Mouse (Mus musculus): ENCODE data around the gene Otud3.
"Not testable (repeated sequence)": the region's sequence is repeated elsewhere in the genome, so short reads cannot be mapped to it uniquely, and the experiment has no call there.

Otud3 gene

DNA sequence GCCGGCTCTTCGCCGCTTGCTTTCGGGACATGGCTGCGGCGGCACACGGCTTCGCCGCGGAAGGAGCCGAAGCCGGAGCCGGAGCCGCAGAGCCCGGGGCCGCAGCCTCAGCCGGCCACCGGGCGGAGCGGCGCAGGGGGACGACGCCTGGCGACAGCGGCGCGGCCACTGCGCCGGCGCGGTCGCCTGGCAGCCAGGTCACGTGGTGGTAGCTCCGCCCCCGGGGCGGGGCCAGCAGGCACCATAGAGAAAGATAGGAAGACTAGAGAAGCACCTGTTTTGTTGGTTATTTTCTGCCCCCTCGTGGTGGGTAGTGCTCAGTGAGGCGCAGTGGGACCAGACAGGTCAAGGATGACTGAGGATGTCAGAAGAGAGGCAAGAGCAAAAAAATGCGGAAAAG is at the start of gene Otud3:
Otud3 (minus strand) TSS at position 149 of the 400 bp plus-strand sequence.
- peak; percentile 79 for DNase-seq (ENCODE audit: low read depth, low spot score)

GRCm38 (mm10) chr4:138962719-138963118 is 49.0 kb upstream of the Otud3 start:
- DNase-seq (ENCODE audit: low read depth, low spot score) = no peak

- DNase-seq (ENCODE audit: low read depth, low spot score) = no peak
Observed at GRCm38 (mm10) chr4:138959926-138960325, 46.2 kb upstream of the Otud3 start.

DNA sequence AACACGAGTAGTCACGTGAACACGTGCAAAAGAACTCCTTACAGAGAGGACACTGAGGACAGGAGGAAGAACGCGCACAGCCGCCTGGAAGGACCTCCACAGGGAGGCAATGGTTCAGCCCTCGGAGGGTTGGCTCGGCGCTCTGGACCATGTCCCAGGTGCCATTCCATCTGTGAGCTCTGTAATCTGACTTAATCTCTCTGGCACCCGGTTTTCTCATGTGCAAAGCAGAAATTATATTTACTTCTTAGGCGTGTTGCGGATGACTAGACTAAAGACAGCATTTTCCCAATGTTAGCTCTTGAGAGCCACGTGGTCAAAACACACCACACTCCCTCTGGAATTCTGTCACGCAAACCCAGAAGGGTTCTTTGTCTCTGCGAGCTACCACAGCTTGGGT is 45.4 kb upstream of the Otud3 start:
- DNase-seq (ENCODE audit: low read depth, low spot score) = no peak

- DNase-seq (ENCODE audit: low read depth, low spot score) = no peak
Observed at GRCm38 (mm10) chr4:138958612-138959011, 44.9 kb upstream of the Otud3 start.

- no peak for DNase-seq (ENCODE audit: low read depth, low spot score)
Observed at GRCm38 (mm10) chr4:138948257-138948656, 34.5 kb upstream of the Otud3 start.

- peak; percentile 31 for DNase-seq (ENCODE audit: low read depth, low spot score)
Observed at GRCm38 (mm10) chr4:138943730-138944129, 30.0 kb upstream of the Otud3 start.

- no peak for DNase-seq (ENCODE audit: low read depth, low spot score)
Observed at GRCm38 (mm10) chr4:138941966-138942365, 28.2 kb upstream of the Otud3 start.

GRCm38 (mm10) chr4:138941401-138941800 is 27.7 kb upstream of the Otud3 start:
- DNase-seq (ENCODE audit: low read depth, low spot score) = no peak

- no peak for DNase-seq (ENCODE audit: low read depth, low spot score)
Observed at GRCm38 (mm10) chr4:138939481-138939880, 25.7 kb upstream of the Otud3 start.

- DNase-seq (ENCODE audit: low read depth, low spot score) = no peak
Observed at GRCm38 (mm10) chr4:138938495-138939269, 24.9 kb upstream of the Otud3 start.

GRCm38 (mm10) chr4:138934456-138935145 is 20.9 kb upstream of the Otud3 start:
- DNase-seq (ENCODE audit: low read depth, low spot score) = no peak

DNA sequence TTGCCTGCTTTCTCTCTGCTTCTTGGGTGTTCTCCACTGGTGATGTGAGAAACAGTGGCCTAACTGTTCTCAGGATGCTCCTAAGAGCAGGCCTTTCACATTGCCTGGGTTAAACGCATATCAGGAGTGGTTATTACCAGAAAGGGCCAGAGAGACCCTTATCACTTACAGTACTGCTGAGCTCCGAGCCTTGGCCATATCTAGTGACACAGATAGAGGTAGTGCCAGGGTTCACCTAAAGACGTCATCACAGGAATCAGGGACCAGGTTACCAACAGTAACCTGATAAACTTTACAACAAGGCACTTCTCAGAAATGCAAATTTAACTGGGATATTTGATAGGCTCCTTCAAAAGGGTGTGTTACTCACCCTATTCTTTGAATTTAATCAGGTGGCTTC is 20.1 kb upstream of the Otud3 start:
- no peak for DNase-seq (ENCODE audit: low read depth, low spot score)

GRCm38 (mm10) chr4:138925561-138925960 is 11.8 kb upstream of the Otud3 start:
- no peak for DNase-seq (ENCODE audit: low read depth, low spot score)

DNA sequence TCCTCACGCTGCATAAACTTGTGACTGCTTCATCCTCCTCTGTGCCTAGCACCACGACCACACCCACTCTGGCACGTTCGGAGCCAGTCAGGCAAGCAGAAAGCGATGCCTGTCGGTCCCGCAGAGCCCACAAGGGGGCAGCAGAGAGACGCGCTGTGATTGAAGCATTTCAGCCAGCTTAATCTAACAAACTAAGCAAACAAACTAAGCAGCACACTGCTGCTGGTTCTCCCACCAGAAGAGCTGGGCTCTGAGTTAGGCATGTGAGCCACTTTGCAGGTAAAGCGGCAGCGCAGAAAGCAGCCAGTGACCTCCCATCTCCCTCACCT is 8.3 kb upstream of the Otud3 start:
- DNase-seq (ENCODE audit: low read depth, low spot score) = peak; percentile 51

- DNase-seq (ENCODE audit: low read depth, low spot score) = no peak
Observed at GRCm38 (mm10) chr4:138921254-138922130, 7.7 kb upstream of the Otud3 start.

GRCm38 (mm10) chr4:138917282-138917681 is 3.5 kb upstream of the Otud3 start:
- no peak for DNase-seq (ENCODE audit: low read depth, low spot score)

GRCm38 (mm10) chr4:138913141-138913787 is 481 bp downstream of the Otud3 start:
- DNase-seq (ENCODE audit: low read depth, low spot score) = no peak

- no peak for DNase-seq (ENCODE audit: low read depth, low spot score)
Observed at GRCm38 (mm10) chr4:138905624-138906337, 8.0 kb downstream of the Otud3 start.

DNA sequence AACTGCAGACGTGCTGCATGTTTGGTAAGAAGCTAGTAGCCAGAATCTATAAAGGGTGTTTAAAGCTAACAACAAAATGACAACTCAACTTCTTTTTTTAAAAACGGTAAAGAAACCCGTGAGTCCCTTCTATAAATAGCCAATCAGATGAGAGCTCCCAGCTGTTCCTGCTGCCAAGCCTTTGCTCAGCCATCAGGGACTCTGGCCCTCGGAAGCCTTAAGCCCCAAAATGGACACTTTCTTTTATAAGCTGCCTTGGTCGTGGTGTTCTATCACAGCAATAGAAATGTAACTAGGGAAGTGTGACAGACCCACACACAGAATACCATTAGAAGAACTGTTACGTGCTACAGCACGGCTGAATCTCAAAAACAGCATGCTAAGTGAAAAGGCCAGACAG is 14.4 kb downstream of the Otud3 start:
- no peak for DNase-seq (ENCODE audit: low read depth, low spot score)

DNA sequence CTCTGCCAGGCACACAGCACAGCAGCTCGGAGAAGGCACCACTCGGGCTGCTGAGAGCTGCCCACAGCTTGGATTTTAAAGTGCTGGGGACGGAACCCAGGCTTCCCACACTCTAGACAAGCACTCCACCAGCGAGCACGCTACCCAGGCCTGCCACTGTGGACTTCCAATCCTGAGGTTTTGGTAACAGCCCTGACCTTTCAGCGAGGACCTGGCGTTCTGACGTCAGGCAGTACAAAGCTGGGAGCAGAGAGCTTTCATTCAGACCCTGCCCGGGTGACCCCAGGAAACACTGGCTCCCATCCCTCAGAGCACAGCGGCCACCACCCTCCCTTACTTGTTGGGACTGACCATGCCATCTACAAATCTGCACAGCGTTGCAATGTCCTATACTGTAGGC is 20.0 kb downstream of the Otud3 start:
- not testable (repeated sequence) for DNase-seq (ENCODE audit: low read depth, low spot score)

Data from c-Kit-negative CD71-positive TER-119-positive erythroid progenitor cells, embryonic 14.5 days (primary cell).